Mouse (Mus musculus) intestine, embryonic 15.5 days (tissue): Measurements from ENCODE around the gene Clec16a. TPM values are rescaled to one million over a fixed set of nuclear protein-coding genes. Genes with fewer than 3 reads are reported as not detected.

Source experiments
- ATAC-seq: fragments of 200-750 bp; cut with Nextera tagmentation; 2 replicates; pipeline ENCODE4 v1.8.0; 2017; ENCODE audit warnings: moderate TSS enrichment, moderate library complexity
- H3K27ac ChIP-seq: fragments of 300-500 bp; sonication (generic); 2 replicates; pipeline ENCODE4 v1.5.1; 2015; ENCODE audit warnings: mild to moderate bottlenecking, inconsistent platforms
- H3K27me3 ChIP-seq: fragments of 300-500 bp; sonication (generic); replicated peaks from 2 replicates; pipeline ENCODE4 v1.6.1; 2015; ENCODE audit warnings: inconsistent platforms
- H3K36me3 ChIP-seq: fragments of 300-500 bp; sonication (generic); 2 replicates; pipeline ENCODE4 v1.6.1; 2015; ENCODE audit warnings: inconsistent platforms
- H3K4me1 ChIP-seq: fragments of 300-500 bp; sonication (generic); replicated peaks from 2 replicates; pipeline ENCODE4 v1.6.1; 2015; ENCODE audit warnings: inconsistent platforms
- H3K4me2 ChIP-seq: fragments of 300-500 bp; sonication (generic); replicated peaks from 2 replicates; pipeline ENCODE4 v1.6.1; 2015; ENCODE audit warnings: mild to moderate bottlenecking, inconsistent platforms
- H3K4me3 ChIP-seq: fragments of 300-500 bp; sonication (generic); replicated peaks from 2 replicates; pipeline ENCODE4 v1.5.1; 2015; ENCODE audit warnings: inconsistent platforms
- H3K9ac ChIP-seq: fragments of 300-500 bp; sonication (generic); 2 replicates; pipeline ENCODE4 v1.6.1; 2015; ENCODE audit warnings: inconsistent platforms
- H3K9me3 ChIP-seq: fragments of 300-500 bp; sonication (generic); 2 replicates; pipeline ENCODE4 v1.6.1; 2016; ENCODE audit warnings: inconsistent platforms
- WGBS: fragments of 180-500 bp; shearing (Covaris S2); methylation state at CpG from one replicate; pipeline ENCODE4 v1.1.7; 2015; 5-methylcytosine and 5-hydroxymethylcytosine counted together
- polyA plus RNA-seq: library from polyadenylated mRNA; unstranded; fragments of >200 nt; fragmentation: Nextera tagmentation; extraction: Ambion mirVana; gene quantifications from 2 replicates; pipeline ENCODE4 v1.2.1, GENCODE M21; 2015

Clec16a gene
- polyA plus RNA-seq, 1 experiment from 2014 or later = 27.2 TPM

- peak overlapping the region; percentile 67 for H3K27ac ChIP-seq
- no peaks in the 10 kb centered on the region for H3K9me3 ChIP-seq
- no peaks in the 10 kb centered on the region for H3K36me3 ChIP-seq
- H3K27me3 ChIP-seq = no peaks in the 10 kb centered on the region
- no peak overlapping the region for H3K4me3 ChIP-seq
- H3K4me1 ChIP-seq = peaks cover 24% of the 10 kb centered on the region
- H3K9ac ChIP-seq = no peak overlapping the region
- WGBS = 53% methylated on average over 1 of the region's 1 CpGs
- peak overlapping the region; percentile 32; the same call in 1 of the 2 replicates for H3K4me2 ChIP-seq
- ATAC-seq = peak; percentile 94
Observed at GRCm38 (mm10) chr16:10656939-10657338, 111.8 kb downstream of the Clec16a start.

GRCm38 (mm10) chr16:10659211-10659610 is 114.1 kb downstream of the Clec16a start:
- ATAC-seq = no peak
- Histone ChIP-seq H3K27me3 (no peaks in the 10 kb centered on the region), H3K4me3 (no peak overlapping the region), H3K36me3 (no peaks in the 10 kb centered on the region), H3K27ac (no peak overlapping the region), H3K4me1 (peaks cover 28% of the 10 kb centered on the region), H3K9ac (no peak overlapping the region), H3K4me2 (no peak overlapping the region), H3K9me3 (no peaks in the 10 kb centered on the region)
- WGBS = 84% methylated on average over 2 of the region's 2 CpGs

- Histone ChIP-seq H3K4me1 (peaks cover 35% of the 10 kb centered on the region), H3K27me3 (no peaks in the 10 kb centered on the region), H3K4me2 (no peak overlapping the region), H3K9ac (no peak overlapping the region), H3K4me3 (no peak overlapping the region), H3K9me3 (no peaks in the 10 kb centered on the region), H3K36me3 (no peaks in the 10 kb centered on the region), H3K27ac (no peak overlapping the region)
- no peak for ATAC-seq
Observed at GRCm38 (mm10) chr16:10660526-10660925, 115.4 kb downstream of the Clec16a start.

- peaks cover 32% of the 10 kb centered on the region for H3K4me1 ChIP-seq
- H3K9ac ChIP-seq = no peak overlapping the region
- no peaks in the 10 kb centered on the region for H3K27me3 ChIP-seq
- no peak overlapping the region for H3K4me2 ChIP-seq
- no peaks in the 10 kb centered on the region for H3K36me3 ChIP-seq
- H3K27ac ChIP-seq = no peak overlapping the region
- no peaks in the 10 kb centered on the region for H3K9me3 ChIP-seq
- no peak for ATAC-seq
- H3K4me3 ChIP-seq = no peak overlapping the region
- 57% methylated on average over 2 of the region's 2 CpGs for WGBS
Observed at GRCm38 (mm10) chr16:10661385-10661784, 116.2 kb downstream of the Clec16a start.

- no peak overlapping the region for H3K4me3 ChIP-seq
- H3K9me3 ChIP-seq = no peaks in the 10 kb centered on the region
- no peaks in the 10 kb centered on the region for H3K36me3 ChIP-seq
- peak; percentile 59 for ATAC-seq
- no peaks in the 10 kb centered on the region for H3K27me3 ChIP-seq
- peak overlapping the region; percentile 59; the same call in 1 of the 2 replicates for H3K27ac ChIP-seq
- no peak overlapping the region for H3K9ac ChIP-seq
- 48% methylated on average over 12 of the region's 12 CpGs for WGBS
- H3K4me1 ChIP-seq = peaks cover 29% of the 10 kb centered on the region
- H3K4me2 ChIP-seq = no peak overlapping the region
Observed at GRCm38 (mm10) chr16:10663890-10664731, 119.0 kb downstream of the Clec16a start.

- ATAC-seq = peak; percentile 34
- no peak overlapping the region for H3K9ac ChIP-seq
- peaks cover 34% of the 10 kb centered on the region for H3K4me1 ChIP-seq
- H3K4me3 ChIP-seq = no peak overlapping the region
- peak overlapping the region; percentile 59 for H3K27ac ChIP-seq
- H3K4me2 ChIP-seq = peak overlapping the region; percentile 18
- no peaks in the 10 kb centered on the region for H3K9me3 ChIP-seq
- H3K27me3 ChIP-seq = no peaks in the 10 kb centered on the region
- no peaks in the 10 kb centered on the region for H3K36me3 ChIP-seq
- 34% methylated on average over 12 of the region's 12 CpGs for WGBS
Observed at GRCm38 (mm10) chr16:10664921-10665894, 120.1 kb downstream of the Clec16a start.

- 91% methylated on average over 3 of the region's 3 CpGs for WGBS
- ATAC-seq = no peak
- Histone ChIP-seq H3K27ac (no peak overlapping the region), H3K4me2 (no peak overlapping the region), H3K9me3 (no peaks in the 10 kb centered on the region), H3K4me3 (no peak overlapping the region), H3K4me1 (peaks cover 31% of the 10 kb centered on the region), H3K9ac (no peak overlapping the region), H3K27me3 (no peaks in the 10 kb centered on the region), H3K36me3 (no peaks in the 10 kb centered on the region)
Observed at GRCm38 (mm10) chr16:10666766-10667165, 121.6 kb downstream of the Clec16a start.

GRCm38 (mm10) chr16:10668453-10668852 is 123.3 kb downstream of the Clec16a start:
- H3K4me3 ChIP-seq = no peak overlapping the region
- WGBS = 52% methylated on average over 8 of the region's 8 CpGs
- ATAC-seq = no peak
- no peaks in the 10 kb centered on the region for H3K9me3 ChIP-seq
- no peak overlapping the region for H3K27ac ChIP-seq
- no peak overlapping the region for H3K4me2 ChIP-seq
- H3K9ac ChIP-seq = no peak overlapping the region
- H3K4me1 ChIP-seq = peaks cover 41% of the 10 kb centered on the region
- H3K36me3 ChIP-seq = no peaks in the 10 kb centered on the region
- H3K27me3 ChIP-seq = no peaks in the 10 kb centered on the region

- Histone ChIP-seq H3K9ac (no peak overlapping the region), H3K27me3 (no peaks in the 10 kb centered on the region), H3K36me3 (no peaks in the 10 kb centered on the region), H3K4me3 (no peak overlapping the region), H3K27ac (no peak overlapping the region), H3K4me2 (no peak overlapping the region), H3K9me3 (no peaks in the 10 kb centered on the region), H3K4me1 (peaks cover 38% of the 10 kb centered on the region)
- ATAC-seq = no peak
- WGBS = 74% methylated on average over 7 of the region's 7 CpGs
Observed at GRCm38 (mm10) chr16:10668991-10669703, 124.0 kb downstream of the Clec16a start.

GRCm38 (mm10) chr16:10669936-10670335 is 124.8 kb downstream of the Clec16a start:
- Histone ChIP-seq H3K9me3 (no peaks in the 10 kb centered on the region), H3K9ac (no peak overlapping the region), H3K4me1 (peaks cover 30% of the 10 kb centered on the region), H3K4me2 (no peak overlapping the region), H3K4me3 (no peak overlapping the region), H3K36me3 (no peaks in the 10 kb centered on the region), H3K27ac (no peak overlapping the region), H3K27me3 (no peaks in the 10 kb centered on the region)
- 76% methylated on average over 3 of the region's 3 CpGs for WGBS
- no peak for ATAC-seq

GRCm38 (mm10) chr16:10672490-10672889 is 127.4 kb downstream of the Clec16a start:
- Histone ChIP-seq H3K9ac (no peak overlapping the region), H3K27me3 (no peaks in the 10 kb centered on the region), H3K4me2 (no peak overlapping the region), H3K9me3 (no peaks in the 10 kb centered on the region), H3K27ac (no peak overlapping the region), H3K4me1 (peaks cover 28% of the 10 kb centered on the region; the same call in 1 of the 2 replicates), H3K36me3 (no peaks in the 10 kb centered on the region), H3K4me3 (no peak overlapping the region)
- ATAC-seq = no peak

GRCm38 (mm10) chr16:10674020-10674419 is 128.9 kb downstream of the Clec16a start:
- no peaks in the 10 kb centered on the region for H3K36me3 ChIP-seq
- no peak overlapping the region for H3K9ac ChIP-seq
- no peaks in the 10 kb centered on the region for H3K9me3 ChIP-seq
- H3K27me3 ChIP-seq = no peaks in the 10 kb centered on the region
- H3K4me2 ChIP-seq = no peak overlapping the region
- ATAC-seq = peak; percentile 66
- H3K4me1 ChIP-seq = peaks cover 28% of the 10 kb centered on the region; the same call in 1 of the 2 replicates
- no peak overlapping the region for H3K4me3 ChIP-seq
- 34% methylated on average over 2 of the region's 2 CpGs for WGBS
- H3K27ac ChIP-seq = 0 out of 2 replicates have a peak overlapping the region, but pooled peaks have one; percentile 45
